Mouse (Mus musculus) thymus, adult 2 months (tissue): Measurements from ENCODE around the gene Fgfr2.

ENCODE experiments used
- CTCF ChIP-seq: fragments of 200-500 bp; IDR thresholded peaks from 2 replicates; pipeline ENCODE4 v1.5.1; 2012; ENCODE audit warnings: mild to moderate bottlenecking, control low read depth, low read length, moderate library complexity, borderline replicate concordance; ENCODE audit not compliant: control insufficient read depth, poor library complexity, insufficient read depth; ENCODE audit errors: extremely low read depth
- POLR2A ChIP-seq: fragments of 200-500 bp; IDR thresholded peaks from 2 replicates; pipeline ENCODE4 v1.6.1; 2012; ENCODE audit warnings: mild to moderate bottlenecking, low read length, control low read depth, moderate library complexity; ENCODE audit not compliant: control insufficient read depth, poor library complexity, insufficient read depth; ENCODE audit errors: extremely low read depth

DNA sequence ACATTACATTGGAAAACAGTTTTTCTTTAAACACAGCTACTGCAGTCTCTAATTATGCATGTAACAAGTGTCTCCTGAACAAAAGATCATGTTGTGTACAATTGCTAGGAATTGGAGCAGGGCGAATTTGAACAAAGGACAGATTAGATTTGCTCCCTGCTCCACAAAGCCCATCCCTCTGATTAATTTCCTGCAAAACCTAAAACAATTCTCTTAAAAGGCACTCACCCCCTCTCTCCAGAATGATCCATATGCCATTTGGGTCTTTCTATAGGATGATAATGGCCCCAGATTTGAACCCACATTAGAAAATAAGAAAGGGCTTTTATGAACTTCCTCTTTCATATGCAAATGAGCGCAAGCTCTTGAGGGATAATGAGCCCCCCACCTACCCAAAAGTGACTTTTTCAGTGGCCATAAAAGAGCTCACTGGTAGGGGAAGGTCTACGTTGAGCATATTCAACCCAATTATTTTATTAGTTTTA is 1658.0 kb downstream of the Fgfr2 start:
- TF ChIP-seq CTCF (no peak), POLR2A (no peak)
